Mouse (Mus musculus) intestine, postnatal 0 days (tissue): ENCODE measurements around the gene St3gal2. TPM values are rescaled to one million over a fixed set of nuclear protein-coding genes. Genes with fewer than 3 reads are reported as not detected.
"Not testable (repeated sequence)": the region's sequence is repeated elsewhere in the genome, so short reads cannot be mapped to it uniquely, and the experiment has no call there.

Source experiments
- ATAC-seq: fragments of 200-750 bp; cut with Nextera tagmentation; 2 replicates; pipeline ENCODE4 v1.8.0; 2017; ENCODE audit warnings: mild to moderate bottlenecking, moderate TSS enrichment, moderate library complexity
- H3K27ac ChIP-seq: fragments of 300-500 bp; sonication (generic); 2 replicates; pipeline ENCODE4 v1.5.1; 2014; ENCODE audit warnings: mild to moderate bottlenecking, low read depth, low read length, moderate library complexity
- H3K27me3 ChIP-seq: fragments of 300-500 bp; sonication (generic); replicated peaks from 2 replicates; pipeline ENCODE4 v1.6.1; 2014; ENCODE audit warnings: low read length, mixed read lengths; ENCODE audit not compliant: control insufficient read depth, insufficient read depth
- H3K36me3 ChIP-seq: fragments of 300-500 bp; sonication (generic); 2 replicates; pipeline ENCODE4 v1.6.1; 2014; ENCODE audit warnings: mild to moderate bottlenecking, moderate library complexity; ENCODE audit not compliant: control insufficient read depth, insufficient read depth
- H3K4me1 ChIP-seq: fragments of 300-500 bp; sonication (generic); replicated peaks from 2 replicates; pipeline ENCODE4 v1.6.1; 2014; ENCODE audit warnings: antibody characterized with exemption, low read length, mixed read lengths; ENCODE audit not compliant: control insufficient read depth, insufficient read depth
- H3K4me2 ChIP-seq: fragments of 300-500 bp; sonication (generic); replicated peaks from 2 replicates; pipeline ENCODE4 v1.6.1; 2014; ENCODE audit warnings: low read depth, mild to moderate bottlenecking, moderate library complexity
- H3K4me3 ChIP-seq: fragments of 300-500 bp; sonication (generic); 2 replicates; pipeline ENCODE4 v1.5.1; 2014; ENCODE audit warnings: low read depth, low read length
- H3K9ac ChIP-seq: fragments of 300-500 bp; sonication (generic); 2 replicates; pipeline ENCODE4 v1.6.1; 2014; ENCODE audit warnings: mild to moderate bottlenecking, low read depth, low read length
- H3K9me3 ChIP-seq: fragments of 300-500 bp; sonication (generic); 2 replicates; pipeline ENCODE4 v1.6.1; 2016; ENCODE audit warnings: mixed run types; ENCODE audit not compliant: control insufficient read depth
- CTCF ChIP-seq: sonication (generic); IDR thresholded peaks from 2 replicates; pipeline ENCODE4 v1.5.1; 2016; ENCODE audit warnings: low read depth, mild to moderate bottlenecking, control low read depth, antibody characterized with exemption, moderate library complexity
- WGBS: fragments of 180-500 bp; shearing (Covaris S2); extraction: QIAGEN DNeasy Blood & Tissue Kit; methylation state at CpG from one replicate; pipeline ENCODE4 v1.1.7; 2014; 5-methylcytosine and 5-hydroxymethylcytosine counted together
- polyA plus RNA-seq: library from polyadenylated mRNA; unstranded; fragments of >200 nt; fragmentation: Nextera tagmentation; extraction: Ambion mirVana; gene quantifications from 2 replicates; pipeline ENCODE4 v1.2.1, GENCODE M21; 2015

St3gal2 gene
- polyA plus RNA-seq, 1 experiment from 2014 or later, result 5.1 TPM

- no peaks in the 10 kb centered on the region for H3K27me3 ChIP-seq
- H3K9ac ChIP-seq, result no peak overlapping the region
- no peaks in the 10 kb centered on the region for H3K36me3 ChIP-seq
- no peaks in the 10 kb centered on the region for H3K9me3 ChIP-seq
- no peak overlapping the region for H3K4me3 ChIP-seq
- 0 out of 2 replicates have a peak, but pooled peaks cover 3% of the 10 kb centered on the region for H3K4me1 ChIP-seq
- 73% methylated on average over 7 of the region's 7 CpGs for WGBS
- no peak for TF ChIP-seq CTCF
- no peak overlapping the region for H3K4me2 ChIP-seq
- no peak overlapping the region for H3K27ac ChIP-seq
- no peak for ATAC-seq
Measured at GRCm38 (mm10) chr8:110928435-110928834, 8.7 kb downstream of the St3gal2 start.

GRCm38 (mm10) chr8:110929066-110929465 is 9.3 kb downstream of the St3gal2 start:
- TF ChIP-seq CTCF, result no peak
- 68% methylated on average over 5 of the region's 5 CpGs for WGBS
- Histone ChIP-seq H3K4me2 (no peak overlapping the region), H3K27me3 (no peaks in the 10 kb centered on the region), H3K9ac (no peak overlapping the region), H3K27ac (no peak overlapping the region), H3K9me3 (no peaks in the 10 kb centered on the region), H3K4me3 (no peak overlapping the region), H3K36me3 (no peaks in the 10 kb centered on the region), H3K4me1 (0 out of 2 replicates have a peak, but pooled peaks cover 3% of the 10 kb centered on the region)
- ATAC-seq, result no peak

GRCm38 (mm10) chr8:110929672-110930071 is 9.9 kb downstream of the St3gal2 start:
- not testable (repeated sequence) for H3K4me1 ChIP-seq, ATAC-seq, H3K4me2 ChIP-seq, H3K9me3 ChIP-seq, H3K4me3 ChIP-seq, H3K27ac ChIP-seq, H3K27me3 ChIP-seq, H3K36me3 ChIP-seq, H3K9ac ChIP-seq
- WGBS, result 95% methylated on average over 5 of the region's 8 CpGs

GRCm38 (mm10) chr8:110931176-110931939 is 11.6 kb downstream of the St3gal2 start:
- TF ChIP-seq CTCF, result no peak
- Histone ChIP-seq H3K9me3 (no peaks in the 10 kb centered on the region), H3K4me3 (no peak overlapping the region), H3K9ac (no peak overlapping the region), H3K27me3 (no peaks in the 10 kb centered on the region), H3K4me1 (0 out of 2 replicates have a peak, but pooled peaks cover 3% of the 10 kb centered on the region), H3K27ac (no peak overlapping the region), H3K4me2 (no peak overlapping the region), H3K36me3 (no peaks in the 10 kb centered on the region)
- ATAC-seq, result no peak
- 54% methylated on average over 12 of the region's 12 CpGs for WGBS

- H3K36me3 ChIP-seq, result no peaks in the 10 kb centered on the region
- H3K4me3 ChIP-seq, result no peak overlapping the region
- no peak overlapping the region for H3K4me2 ChIP-seq
- H3K27me3 ChIP-seq, result no peaks in the 10 kb centered on the region
- no peak overlapping the region for H3K27ac ChIP-seq
- H3K9ac ChIP-seq, result no peak overlapping the region
- ATAC-seq, result no peak
- no peaks in the 10 kb centered on the region for H3K9me3 ChIP-seq
- TF ChIP-seq CTCF, result no peak
- WGBS, result 60% methylated on average over 3 of the region's 3 CpGs
- 0 out of 2 replicates have a peak, but pooled peaks cover 3% of the 10 kb centered on the region for H3K4me1 ChIP-seq
Measured at GRCm38 (mm10) chr8:110932444-110932843, 12.7 kb downstream of the St3gal2 start.

GRCm38 (mm10) chr8:110933272-110933671 is 13.6 kb downstream of the St3gal2 start:
- Histone ChIP-seq H3K4me2 (no peak overlapping the region), H3K9me3 (no peaks in the 10 kb centered on the region), H3K4me1 (0 out of 2 replicates have a peak, but pooled peaks cover 3% of the 10 kb centered on the region), H3K36me3 (no peaks in the 10 kb centered on the region), H3K9ac (no peak overlapping the region), H3K27ac (no peak overlapping the region), H3K27me3 (no peaks in the 10 kb centered on the region), H3K4me3 (no peak overlapping the region)
- WGBS, result 93% methylated on average over 2 of the region's 2 CpGs
- TF ChIP-seq CTCF, result no peak
- ATAC-seq, result no peak
